In genomic region chr2:75937520-75938116, GRCm38 (mm10) we compare ENCODE assay signal across 8 mouse cellular contexts. TPM values are rescaled to one million over a fixed set of nuclear protein-coding genes. Genes with fewer than 3 reads are reported as not detected.
DNase-seq lines count a peak whose midpoint lies in the region; ATAC-seq lines count a peak whose summit lies in the region.
"Not testable (repeated sequence)": the region's sequence is repeated elsewhere in the genome, so short reads cannot be mapped to it uniquely, and the experiment has no call there.

No protein-coding gene starts in this region.

- ATAC-seq in cerebellum, adult (ENCODE audit: insufficient number of reproducible peaks, low FRiP score, low TSS enrichment) = peak; percentile 46; the same call in 1 of the 2 replicates
- 0 out of 2 replicates have a peak, but pooled peaks have one; percentile 46 for ATAC-seq in heart, embryonic 11.5 days (replicated peaks; ENCODE audit: insufficient number of reproducible peaks, low FRiP score, low TSS enrichment)
- ATAC-seq in limb, embryonic 11.5 days (ENCODE audit: insufficient number of reproducible peaks, low FRiP score, low TSS enrichment, low read depth) = peak; percentile 56; the same call in 1 of the 2 replicates
- ATAC-seq in lung, embryonic 16.5 days (ENCODE audit: low read depth) = peak; percentile 2; the same call in 1 of the 2 replicates
- peak; percentile 59 for ATAC-seq in neural tube, embryonic 12.5 days (ENCODE audit: low FRiP score, low read depth)

- not testable (repeated sequence) for H3K27ac ChIP-seq in heart, embryonic 11.5 days (ENCODE audit: low read depth, low read length); limb, embryonic 11.5 days (replicated peaks; ENCODE audit: low read depth, low read length); lung, embryonic 16.5 days (ENCODE audit: low read length); neural tube, embryonic 12.5 days

- H3K4me3 ChIP-seq in erythroblast, embryonic 14.5 days (replicated peaks) = peak overlapping the region; percentile 52
- peak overlapping the region; percentile 46 for H3K4me3 ChIP-seq in heart, embryonic 11.5 days (ENCODE audit: low read depth, low read length)
- H3K4me3 ChIP-seq in limb, embryonic 11.5 days (ENCODE audit: low read depth, low read length) = peak overlapping the region; percentile 49; the same call in 1 of the 2 replicates
- peak overlapping the region; percentile 69 for H3K4me3 ChIP-seq in lung, embryonic 16.5 days (ENCODE audit: low read length)
- peak overlapping the region; percentile 50 for H3K4me3 ChIP-seq in neural tube, embryonic 12.5 days

- H3K4me2 ChIP-seq in heart, embryonic 11.5 days = peak overlapping the region; percentile 67
- peak overlapping the region; percentile 58 for H3K4me2 ChIP-seq in limb, embryonic 11.5 days (ENCODE audit: low read depth, severe bottlenecking)
- H3K4me2 ChIP-seq in lung, embryonic 16.5 days (ENCODE audit: low read depth, low read length) = peak overlapping the region; percentile 63
- peak overlapping the region; percentile 64 for H3K4me2 ChIP-seq in neural tube, embryonic 12.5 days (replicated peaks)

- H3K36me3 ChIP-seq in erythroblast, embryonic 14.5 days (ENCODE audit: control insufficient read depth); heart, embryonic 11.5 days (ENCODE audit: control insufficient read depth, insufficient read depth, low read length); limb, embryonic 11.5 days (ENCODE audit: control insufficient read depth, insufficient read depth, low read length); lung, embryonic 16.5 days (ENCODE audit: control insufficient read depth, insufficient read depth, low read length); neural tube, embryonic 12.5 days: not testable (repeated sequence)

- H3K4me1 ChIP-seq in erythroblast, embryonic 14.5 days (ENCODE audit: control insufficient read depth) = peaks cover 14% of the 10 kb centered on the region
- H3K4me1 ChIP-seq in heart, embryonic 11.5 days (ENCODE audit: control insufficient read depth, insufficient read depth, low read length); limb, embryonic 11.5 days (ENCODE audit: control insufficient read depth, insufficient read depth, low read length); lung, embryonic 16.5 days (replicated peaks; ENCODE audit: control insufficient read depth, insufficient read depth, low read length); neural tube, embryonic 12.5 days: not testable (repeated sequence)

- peak overlapping the region; percentile 74; the same call in 1 of the 2 replicates for H3K9ac ChIP-seq in heart, embryonic 11.5 days (ENCODE audit: low read depth, low read length)
- peak overlapping the region; percentile 60 for H3K9ac ChIP-seq in limb, embryonic 11.5 days (ENCODE audit: low read length)
- H3K9ac ChIP-seq in lung, embryonic 16.5 days (ENCODE audit: low read length) = peak overlapping the region; percentile 70
- peak overlapping the region; percentile 49; the same call in 1 of the 2 replicates for H3K9ac ChIP-seq in neural tube, embryonic 12.5 days

- H3K27me3 ChIP-seq in erythroblast, embryonic 14.5 days (ENCODE audit: control insufficient read depth); heart, embryonic 11.5 days (ENCODE audit: control insufficient read depth, insufficient read depth, low read length); limb, embryonic 11.5 days (ENCODE audit: control insufficient read depth, insufficient read depth, low read length); lung, embryonic 16.5 days (ENCODE audit: control insufficient read depth, insufficient read depth, low read depth, low read length); neural tube, embryonic 12.5 days (replicated peaks): not testable (repeated sequence)

- H3K9me3 ChIP-seq in erythroblast, embryonic 14.5 days (ENCODE audit: control insufficient read depth, low read length); heart, embryonic 11.5 days (replicated peaks; ENCODE audit: control insufficient read depth, low read length); limb, embryonic 11.5 days (ENCODE audit: control insufficient read depth, low read length); lung, embryonic 16.5 days (ENCODE audit: control insufficient read depth, low read length); neural tube, embryonic 12.5 days: not testable (repeated sequence)

- DNase-seq in 3134 (ENCODE audit: extremely low read depth, insufficient read length, low spot score) = peak; percentile 3
- DNase-seq in induced T-regulatory cell, adult 2 months (ENCODE audit: low read depth) = peak; percentile 35
- DNase-seq in limb, embryonic 11.5 days (ENCODE audit: low spot score) = not testable (repeated sequence)

- 62% methylated on average over 14 of the region's 17 CpGs for WGBS in heart, embryonic 11.5 days (ENCODE audit: insufficient replicate concordance)
- WGBS in limb, embryonic 11.5 days = 68% methylated on average over 15 of the region's 17 CpGs
- whole genome bisulfite sequencing in lung, embryonic 16.5 days = 63% methylated on average over 14 of the region's 17 CpGs
- 73% methylated on average over 16 of the region's 17 CpGs for WGBS in neural tube, embryonic 12.5 days

RNA-seq across cellular contexts. Expression of gene Ttc30b, which starts 0.8 kb away (rescaled TPM):
- 0.06 TPM in 1 of 2 replicates, not detected in the other for polyA plus RNA-seq in erythroblast, embryonic 14.5 days (2012)
- 9.3 TPM in 2 replicates for polyA plus RNA-seq in heart, embryonic 11.5 days (2014; fragmentation: Nextera tagmentation; extraction: Ambion mirVana)
- 9.0 and 9.2 TPM in 2 replicates for polyA plus RNA-seq in limb, embryonic 11.5 days (2014; fragmentation: Nextera tagmentation; extraction: Ambion mirVana)
- 20.5 and 22.4 TPM in 2 replicates for polyA plus RNA-seq in lung, embryonic 16.5 days (2015; fragmentation: Nextera tagmentation; extraction: Ambion mirVana)
- polyA plus RNA-seq in neural tube, embryonic 12.5 days (2016; fragmentation: Nextera tagmentation; extraction: Ambion mirVana) = 8.5 and 10.2 TPM in 2 replicates

RNA-seq across cellular contexts. Expression of gene Ttc30a2, which starts 40.4 kb away (rescaled TPM):
- not detected in 2 replicates for polyA plus RNA-seq in erythroblast, embryonic 14.5 days (2012)
- polyA plus RNA-seq in heart, embryonic 11.5 days (2014; fragmentation: Nextera tagmentation; extraction: Ambion mirVana) = 0.75 and 1.1 TPM in 2 replicates
- 0.60 and 1.1 TPM in 2 replicates for polyA plus RNA-seq in limb, embryonic 11.5 days (2014; fragmentation: Nextera tagmentation; extraction: Ambion mirVana)
- 0.34 and 0.54 TPM in 2 replicates for polyA plus RNA-seq in lung, embryonic 16.5 days (2015; fragmentation: Nextera tagmentation; extraction: Ambion mirVana)
- polyA plus RNA-seq in neural tube, embryonic 12.5 days (2016; fragmentation: Nextera tagmentation; extraction: Ambion mirVana) = 0.93 and 1.0 TPM in 2 replicates

RNA-seq across cellular contexts. Expression of gene Ttc30a1, which starts 44.1 kb away (rescaled TPM):
- 0.01 TPM in 1 of 2 replicates, not detected in the other for polyA plus RNA-seq in erythroblast, embryonic 14.5 days (2012)
- polyA plus RNA-seq in heart, embryonic 11.5 days (2014; fragmentation: Nextera tagmentation; extraction: Ambion mirVana) = 6.6 and 7.1 TPM in 2 replicates
- 12.1 and 12.5 TPM in 2 replicates for polyA plus RNA-seq in limb, embryonic 11.5 days (2014; fragmentation: Nextera tagmentation; extraction: Ambion mirVana)
- polyA plus RNA-seq in lung, embryonic 16.5 days (2015; fragmentation: Nextera tagmentation; extraction: Ambion mirVana) = 8.9 and 10.1 TPM in 2 replicates
- 8.3 and 8.5 TPM in 2 replicates for polyA plus RNA-seq in neural tube, embryonic 12.5 days (2016; fragmentation: Nextera tagmentation; extraction: Ambion mirVana)

Comparison
In these comparisons a context has a peak if more than half of its experiments do, and no peak if none do; other contexts are left out.
1. ATAC-seq: peak in every context shown above with its lines; median percentile 59 in neural tube, embryonic 12.5 days; 56 in limb, embryonic 11.5 days; 46 in cerebellum, adult; 46 in heart, embryonic 11.5 days; 2 in lung, embryonic 16.5 days.